Mouse (Mus musculus) liver, embryonic 11.5 days (tissue): ENCODE results near the gene Gstp3. TPM values are rescaled to one million over a fixed set of nuclear protein-coding genes. Genes with fewer than 3 reads are reported as not detected.
A peak's percentile ranks its signal among the peaks of the same experiment; 100 is the strongest.
"Not testable (repeated sequence)": the region's sequence is repeated elsewhere in the genome, so short reads cannot be mapped to it uniquely, and the experiment has no call there.

Experiments used
- ATAC-seq: fragments of 200-750 bp; cut with Nextera tagmentation; replicated peaks from 2 replicates; pipeline ENCODE4 v1.8.0; 2017; ENCODE audit warnings: moderate number of reproducible peaks, mild to moderate bottlenecking, moderate TSS enrichment, moderate library complexity; ENCODE audit not compliant: low FRiP score
- DNase-seq: peaks from one replicate; pipeline ENCODE4 v3.0.0-alpha.2; 2017; ENCODE audit warnings: low spot score
- H3K27ac ChIP-seq: fragments of 300-500 bp; sonication (generic); 2 replicates; pipeline ENCODE4 v1.5.1; 2014; ENCODE audit warnings: mild to moderate bottlenecking, low read depth, low read length, control low read depth
- H3K27me3 ChIP-seq: fragments of 300-500 bp; sonication (generic); replicated peaks from 2 replicates; pipeline ENCODE4 v1.6.1; 2014; ENCODE audit warnings: low read length, mixed read lengths; ENCODE audit not compliant: control insufficient read depth, insufficient read depth
- H3K36me3 ChIP-seq: fragments of 300-500 bp; sonication (generic); 2 replicates; pipeline ENCODE4 v1.6.1; 2014; ENCODE audit warnings: mild to moderate bottlenecking, low read length, moderate library complexity, mixed read lengths; ENCODE audit not compliant: control insufficient read depth, insufficient read depth
- H3K4me1 ChIP-seq: fragments of 300-500 bp; sonication (generic); replicated peaks from 2 replicates; pipeline ENCODE4 v1.6.1; 2014; ENCODE audit warnings: low read length, mixed read lengths; ENCODE audit not compliant: control insufficient read depth, insufficient read depth
- H3K4me2 ChIP-seq: fragments of 300-500 bp; sonication (generic); 2 replicates; pipeline ENCODE4 v1.6.1; 2014; ENCODE audit warnings: mild to moderate bottlenecking, control low read depth, moderate library complexity
- H3K4me3 ChIP-seq: fragments of 300-500 bp; sonication (generic); 2 replicates; pipeline ENCODE4 v1.5.1; 2014; ENCODE audit warnings: low read depth, low read length, control low read depth
- H3K9ac ChIP-seq: fragments of 300-500 bp; sonication (generic); 2 replicates; pipeline ENCODE4 v1.6.1; 2014; ENCODE audit warnings: low read depth, low read length, control low read depth
- H3K9me3 ChIP-seq: fragments of 300-500 bp; sonication (generic); 2 replicates; pipeline ENCODE4 v1.6.1; 2016; ENCODE audit warnings: low read length, inconsistent platforms, mixed read lengths; ENCODE audit not compliant: control insufficient read depth
- WGBS: fragments of 180-500 bp; shearing (Covaris S2); extraction: QIAGEN DNeasy Blood & Tissue Kit; methylation state at CpG from one replicate; pipeline ENCODE4 v1.1.7; 2014; 5-methylcytosine and 5-hydroxymethylcytosine counted together
- polyA plus RNA-seq: library from polyadenylated mRNA; unstranded; fragments of >200 nt; fragmentation: Nextera tagmentation; extraction: Ambion mirVana; gene quantifications from 2 replicates; pipeline ENCODE4 v1.2.1, GENCODE M21; 2014

Gene Gstp3
- polyA plus RNA-seq, 1 experiment from 2014 or later = 16.7 TPM

- H3K36me3 ChIP-seq = no peaks in the 10 kb centered on the region
- ATAC-seq (no peak), DNase-seq (no peak)
- H3K9ac ChIP-seq = no peak overlapping the region
- H3K4me1 ChIP-seq = peaks cover 29% of the 10 kb centered on the region
- H3K27me3 ChIP-seq = no peaks in the 10 kb centered on the region
- no peak overlapping the region for H3K4me2 ChIP-seq
- H3K9me3 ChIP-seq = peaks cover under 1% of the 10 kb centered on the region
- no peak overlapping the region for H3K4me3 ChIP-seq
- H3K27ac ChIP-seq = no peak overlapping the region
- WGBS = 50% methylated on average over 15 of the region's 15 CpGs
Measured at GRCm38 (mm10) chr19:4055947-4056693, 3.2 kb downstream of the Gstp3 start.

GRCm38 (mm10) chr19:4055216-4055946 lies 4.0 kb downstream of the Gstp3 start:
- peaks cover 29% of the 10 kb centered on the region for H3K4me1 ChIP-seq
- no peaks in the 10 kb centered on the region for H3K27me3 ChIP-seq
- H3K27ac ChIP-seq = peak overlapping the region; percentile 34; the same call in 1 of the 2 replicates
- no peak overlapping the region for H3K4me2 ChIP-seq
- no peak overlapping the region for H3K4me3 ChIP-seq
- no peak for DNase-seq
- WGBS = 77% methylated on average over 8 of the region's 8 CpGs
- H3K36me3 ChIP-seq = no peaks in the 10 kb centered on the region
- peaks cover 3% of the 10 kb centered on the region for H3K9me3 ChIP-seq
- ATAC-seq = no peak
- H3K9ac ChIP-seq = no peak overlapping the region

GRCm38 (mm10) chr19:4054613-4055012 lies 4.8 kb downstream of the Gstp3 start:
- peaks cover 26% of the 10 kb centered on the region for H3K4me1 ChIP-seq

GRCm38 (mm10) chr19:4052516-4053030 lies 6.8 kb downstream of the Gstp3 start:
- Histone ChIP-seq H3K4me3 (no peak overlapping the region), H3K36me3 (no peaks in the 10 kb centered on the region), H3K9ac (no peak overlapping the region), H3K27me3 (no peaks in the 10 kb centered on the region), H3K27ac (peak overlapping the region; percentile 39; the same call in 1 of the 2 replicates), H3K9me3 (peaks cover 3% of the 10 kb centered on the region), H3K4me2 (no peak overlapping the region), H3K4me1 (peaks cover 12% of the 10 kb centered on the region)
- 67% methylated on average over 5 of the region's 5 CpGs for WGBS
- DNase-seq (no peak), ATAC-seq (no peak)

More at GRCm38 (mm10) chr19:4054613-4055012, 4.8 kb downstream of the Gstp3 start:
- ATAC-seq (no peak), DNase-seq (no peak)
- WGBS = 82% methylated on average over 5 of the region's 5 CpGs
- no peak overlapping the region for H3K27ac ChIP-seq
- no peaks in the 10 kb centered on the region for H3K36me3 ChIP-seq
- no peak overlapping the region for H3K9ac ChIP-seq
- no peak overlapping the region for H3K4me2 ChIP-seq
- no peaks in the 10 kb centered on the region for H3K27me3 ChIP-seq
- H3K9me3 ChIP-seq = peaks cover 3% of the 10 kb centered on the region
- H3K4me3 ChIP-seq = no peak overlapping the region

- H3K9me3 ChIP-seq = peaks cover 3% of the 10 kb centered on the region
- H3K36me3 ChIP-seq = no peaks in the 10 kb centered on the region
- WGBS = 55% methylated on average over 10 of the region's 10 CpGs
- no peak overlapping the region for H3K27ac ChIP-seq
- H3K27me3 ChIP-seq = no peaks in the 10 kb centered on the region
- ATAC-seq = no peak
- peak; percentile 59 for DNase-seq
- H3K4me2 ChIP-seq = no peak overlapping the region
- peaks cover 14% of the 10 kb centered on the region for H3K4me1 ChIP-seq
- H3K9ac ChIP-seq = no peak overlapping the region
- no peak overlapping the region for H3K4me3 ChIP-seq
Measured at GRCm38 (mm10) chr19:4051741-4052515, 7.4 kb downstream of the Gstp3 start.

GRCm38 (mm10) chr19:4051016-4051415 lies 8.4 kb downstream of the Gstp3 start:
- Histone ChIP-seq H3K36me3 (no peaks in the 10 kb centered on the region), H3K9me3 (peaks cover 3% of the 10 kb centered on the region), H3K27me3 (no peaks in the 10 kb centered on the region), H3K4me3 (no peak overlapping the region), H3K27ac (no peak overlapping the region), H3K4me2 (no peak overlapping the region), H3K4me1 (peaks cover 17% of the 10 kb centered on the region), H3K9ac (no peak overlapping the region)
- 90% methylated on average over 5 of the region's 5 CpGs for WGBS
- no peak for DNase-seq
- no peak for ATAC-seq

GRCm38 (mm10) chr19:4049069-4049468 lies 10.3 kb downstream of the Gstp3 start:
- not testable (repeated sequence) for H3K9ac ChIP-seq, H3K27me3 ChIP-seq, H3K9me3 ChIP-seq, DNase-seq, H3K36me3 ChIP-seq, ATAC-seq, H3K27ac ChIP-seq, H3K4me2 ChIP-seq, H3K4me3 ChIP-seq
- H3K4me1 ChIP-seq = peaks cover 14% of the 10 kb centered on the region
- WGBS = 68% methylated on average over 5 of the region's 5 CpGs

GRCm38 (mm10) chr19:4047859-4048258 lies 11.5 kb downstream of the Gstp3 start:
- Histone ChIP-seq H3K9ac (no peak overlapping the region), H3K9me3 (peaks cover 7% of the 10 kb centered on the region), H3K4me2 (no peak overlapping the region), H3K4me1 (peaks cover 14% of the 10 kb centered on the region), H3K27me3 (no peaks in the 10 kb centered on the region), H3K4me3 (no peak overlapping the region), H3K27ac (peak overlapping the region; percentile 73; the same call in 1 of the 2 replicates), H3K36me3 (no peaks in the 10 kb centered on the region)
- 22% methylated on average over 4 of the region's 4 CpGs for WGBS
- ATAC-seq (no peak), DNase-seq (peak; percentile 68)
